Mouse (Mus musculus) cortical plate, adult 2 months (tissue): ENCODE data around the gene Slc13a1.

Experiments
- CTCF ChIP-seq: fragments of 200-500 bp; IDR thresholded peaks from 2 replicates; pipeline ENCODE4 v1.5.1; 2011; ENCODE audit warnings: mild to moderate bottlenecking, control low read depth, low read length; ENCODE audit not compliant: insufficient read depth; ENCODE audit errors: extremely low read depth
- POLR2A ChIP-seq: fragments of 200-500 bp; IDR thresholded peaks from 2 replicates; pipeline ENCODE4 v1.6.1; 2011; ENCODE audit warnings: mild to moderate bottlenecking, low read length, control low read depth; ENCODE audit not compliant: insufficient read depth; ENCODE audit errors: extremely low read depth

GRCm38 (mm10) chr6:24108471-24108870 is 59.4 kb downstream of the Slc13a1 start:
- TF ChIP-seq CTCF (no peak), POLR2A (no peak)
